Mouse (Mus musculus): ENCODE data around the gene Lrguk.

- TF ChIP-seq POLR2A (IDR thresholded peaks at IDR 0.05; ENCODE audit: borderline replicate concordance, extremely low read depth, low read depth, low read length), result no peak
- no peak for TF ChIP-seq CTCF (IDR thresholded peaks at IDR 0.05; ENCODE audit: insufficient read depth, low read length)
Measured at GRCm38 (mm10) chr6:33998590-33998989, 30.7 kb upstream of the Lrguk start.
